Mouse (Mus musculus): Measurements from ENCODE around the gene Zscan26.
"Not testable (repeated sequence)": the region's sequence is repeated elsewhere in the genome, so short reads cannot be mapped to it uniquely, and the experiment has no call there.

Zscan26 gene

GRCm38 (mm10) chr13:21453449-21453848 is at the start of gene Zscan26:
TSS of gene Zscan26 (minus strand) at chr13:21453730.
- peak; percentile 88 to 97 for DNase-seq (ENCODE audit: inconsistent age in 2 of 2, low spot score in 1 of 2)

- DNase-seq (ENCODE audit: inconsistent age in 2 of 2, low spot score in 1 of 2): no peak
Measured at GRCm38 (mm10) chr13:21502296-21502695, 48.8 kb upstream of the Zscan26 start.

GRCm38 (mm10) chr13:21501182-21501581 is 47.7 kb upstream of the Zscan26 start, which contains the start of gene Gm11273:
TSS of gene Gm11273 (minus strand) at chr13:21501418.
- not testable (repeated sequence) for DNase-seq (ENCODE audit: inconsistent age in 2 of 2, low spot score in 1 of 2)

GRCm38 (mm10) chr13:21495080-21495479 is 41.5 kb upstream of the Zscan26 start, which contains the start of gene AK157302:
TSS of gene AK157302 (plus strand) at chr13:21495223.
- peak in 1 of 2 experiments; percentile 18 for DNase-seq (ENCODE audit: inconsistent age in 2 of 2, low spot score in 1 of 2)

GRCm38 (mm10) chr13:21492847-21493246 is 39.3 kb upstream of the Zscan26 start:
- peak; percentile 13 to 77 for DNase-seq (ENCODE audit: inconsistent age in 2 of 2, low spot score in 1 of 2)

GRCm38 (mm10) chr13:21486881-21487280 is 33.4 kb upstream of the Zscan26 start:
- DNase-seq (ENCODE audit: inconsistent age in 2 of 2, low spot score in 1 of 2): no peak

- peak; percentile 69 to 93 for DNase-seq (ENCODE audit: inconsistent age in 2 of 2, low spot score in 1 of 2)
Measured at GRCm38 (mm10) chr13:21478759-21479670, 25.5 kb upstream of the Zscan26 start, which contains the start of the genes Zkscan4 and Gm10065. TSS of gene Zkscan4 (plus strand) at chr13:21478907. TSS of gene Gm10065 (minus strand) at chr13:21479441.

GRCm38 (mm10) chr13:21472427-21472826 is 18.9 kb upstream of the Zscan26 start:
- DNase-seq (ENCODE audit: inconsistent age in 2 of 2, low spot score in 1 of 2): no peak

GRCm38 (mm10) chr13:21469097-21469496 is 15.6 kb upstream of the Zscan26 start:
- no peak for DNase-seq (ENCODE audit: inconsistent age in 2 of 2, low spot score in 1 of 2)

GRCm38 (mm10) chr13:21468061-21469019 is 14.8 kb upstream of the Zscan26 start, which contains the start of gene Nkapl:
TSS of gene Nkapl (minus strand) at chr13:21468509.
- DNase-seq (ENCODE audit: inconsistent age in 2 of 2, low spot score in 1 of 2): peak; percentile 89 to 95

DNA sequence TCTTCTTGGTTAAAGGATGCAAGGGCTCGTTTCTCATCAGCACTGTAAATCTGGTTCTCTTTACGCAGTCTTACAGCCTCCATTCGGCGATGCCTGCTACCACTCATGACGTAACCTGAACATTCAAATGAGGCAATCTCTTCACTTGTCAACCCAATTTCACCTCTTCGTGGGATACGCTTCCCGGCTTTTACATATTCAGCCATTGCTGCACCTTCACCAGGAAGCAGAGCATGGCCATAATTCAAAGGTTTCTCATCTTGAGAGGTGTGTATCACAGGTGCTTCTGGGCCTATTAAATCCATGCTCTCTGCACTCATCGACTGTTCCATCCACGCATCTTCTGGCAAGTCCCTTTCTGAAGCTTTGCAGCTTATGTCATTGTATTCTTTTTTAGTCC is 13.8 kb upstream of the Zscan26 start:
- DNase-seq (ENCODE audit: inconsistent age in 2 of 2, low spot score in 1 of 2): no peak

DNA sequence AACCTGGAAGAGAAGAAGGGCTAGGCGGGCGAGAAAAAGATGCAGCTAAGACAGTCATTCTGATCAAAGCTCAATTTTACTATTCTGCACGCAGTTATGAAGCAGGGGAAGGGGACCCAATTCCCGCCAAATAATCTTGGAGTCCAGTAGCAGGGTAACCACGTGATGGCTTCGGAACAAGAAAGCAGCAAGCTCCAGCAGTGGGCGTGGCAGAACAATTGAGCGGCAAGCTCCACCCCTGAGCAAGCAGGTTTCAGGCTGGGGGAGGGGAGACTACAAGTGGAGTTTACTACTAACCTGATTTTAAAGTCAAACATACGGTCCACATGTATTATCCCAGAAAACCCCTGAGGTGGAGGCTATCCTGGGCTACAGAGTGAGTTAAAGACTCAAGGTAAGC is 9.0 kb upstream of the Zscan26 start:
- not testable (repeated sequence) for DNase-seq (ENCODE audit: inconsistent age in 2 of 2, low spot score in 1 of 2)

DNA sequence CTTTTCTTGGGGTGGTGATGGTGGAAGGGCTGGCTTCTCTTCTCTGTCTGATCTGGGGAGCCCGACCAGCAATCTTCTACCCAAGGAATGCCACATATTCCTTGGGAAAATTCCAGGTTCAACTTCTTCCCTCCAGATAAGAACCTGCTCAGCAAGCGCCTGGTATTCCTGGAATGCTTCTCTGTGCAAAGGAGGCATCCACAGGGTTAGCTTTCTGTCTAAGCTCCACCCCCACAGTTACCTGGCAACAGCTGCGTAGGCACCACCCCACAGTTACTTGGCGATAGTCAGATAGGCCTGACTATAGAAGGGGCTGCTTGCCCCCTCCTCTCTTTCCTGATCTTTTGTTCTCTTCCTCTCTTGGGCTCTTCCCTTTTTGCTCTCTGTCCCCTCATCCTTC is 2.8 kb upstream of the Zscan26 start:
- no peak for DNase-seq (ENCODE audit: inconsistent age in 2 of 2, low spot score in 1 of 2)

GRCm38 (mm10) chr13:21454133-21454532 is 603 bp upstream of the Zscan26 start:
- DNase-seq (ENCODE audit: inconsistent age in 2 of 2, low spot score in 1 of 2): no peak

DNA sequence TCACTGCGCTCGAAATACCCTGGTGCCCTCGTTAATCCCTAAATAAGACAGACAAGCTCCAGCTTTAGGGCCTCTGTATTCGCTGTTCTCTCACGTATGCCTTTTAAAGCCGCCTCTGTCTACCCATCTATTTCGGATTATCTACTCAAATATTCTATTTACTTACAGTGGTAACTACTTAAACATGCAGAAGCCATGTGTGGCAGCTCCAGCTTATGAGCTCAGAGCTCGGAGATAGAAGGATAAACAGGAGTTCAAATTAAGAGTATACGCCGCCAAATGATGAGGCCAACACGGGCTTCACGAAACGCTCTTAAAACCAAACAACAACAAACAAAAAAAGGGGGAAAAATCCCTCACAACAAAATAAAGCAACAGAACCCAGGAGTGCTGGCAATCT is 488 bp downstream of the Zscan26 start:
- DNase-seq (ENCODE audit: inconsistent age in 2 of 2, low spot score in 1 of 2): no peak

- DNase-seq (ENCODE audit: inconsistent age in 2 of 2, low spot score in 1 of 2): no peak
Measured at GRCm38 (mm10) chr13:21447856-21448614, 5.5 kb downstream of the Zscan26 start.

- no peak for DNase-seq (ENCODE audit: inconsistent age in 2 of 2, low spot score in 1 of 2)
Measured at GRCm38 (mm10) chr13:21446796-21447195, 6.7 kb downstream of the Zscan26 start.

- no peak for DNase-seq (ENCODE audit: inconsistent age in 2 of 2, low spot score in 1 of 2)
Measured at GRCm38 (mm10) chr13:21441207-21441572, 12.3 kb downstream of the Zscan26 start.

DNA sequence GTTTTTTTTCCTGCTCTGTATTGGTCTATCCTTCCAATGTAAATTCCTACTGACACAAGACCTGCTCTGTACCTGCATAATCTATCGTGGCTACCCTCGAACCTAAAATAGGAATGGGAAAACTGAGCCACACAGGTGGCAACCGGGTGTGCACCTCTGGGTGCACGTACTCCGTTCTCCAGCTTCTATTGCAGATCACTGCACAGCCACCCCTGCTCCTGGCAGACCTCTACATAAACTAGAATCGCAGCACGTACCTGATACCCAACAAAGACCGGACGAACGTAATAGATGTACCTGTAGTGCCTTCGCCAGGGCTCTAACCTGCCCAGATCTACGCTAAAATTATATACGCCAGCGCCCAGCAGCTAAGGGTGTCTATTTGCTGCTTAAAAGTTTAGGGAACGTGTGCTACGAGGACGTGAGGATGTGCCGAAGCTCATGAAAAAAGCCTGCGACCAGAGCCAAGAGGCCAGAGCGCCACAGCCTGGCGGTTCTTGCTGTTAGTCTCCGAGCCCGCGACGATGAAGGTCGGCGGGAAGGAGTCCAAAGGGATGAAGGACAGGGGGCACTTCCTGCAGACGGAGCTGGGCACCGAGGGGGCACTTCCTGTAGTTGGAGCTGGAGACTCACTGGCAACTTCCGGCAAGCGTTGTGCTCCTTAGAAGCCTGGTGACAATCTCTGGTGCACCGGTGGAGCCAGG is 12.9 kb downstream of the Zscan26 start, which contains the start of gene Pgbd1:
TSS of gene Pgbd1 (minus strand) at position 556 of the 704 bp plus-strand sequence.
- peak; percentile 83 to 92 for DNase-seq (ENCODE audit: inconsistent age in 2 of 2, low spot score in 1 of 2)

DNA sequence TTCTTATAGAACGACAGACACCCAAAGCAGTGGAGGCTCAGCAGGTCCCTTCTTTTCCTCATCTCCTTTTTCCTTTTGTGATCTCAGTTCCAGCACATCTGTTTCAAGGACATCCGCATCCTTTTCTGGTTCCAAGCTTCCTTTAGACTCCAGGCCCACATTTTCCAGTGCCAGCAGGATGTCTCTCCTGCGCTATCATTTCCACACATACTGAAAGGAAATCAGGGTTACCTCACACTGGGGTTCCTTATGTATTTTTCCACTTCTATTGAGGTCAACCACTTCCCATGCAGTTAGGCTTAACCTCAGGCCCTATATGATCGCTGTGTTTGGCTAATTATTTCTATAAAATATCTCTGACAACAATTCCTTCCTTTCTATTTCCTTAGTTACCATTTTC is 18.1 kb downstream of the Zscan26 start:
- no peak for DNase-seq (ENCODE audit: inconsistent age in 2 of 2, low spot score in 1 of 2)
